Mouse (Mus musculus): ENCODE measurements around the gene Fbxl2.
A peak's percentile ranks its signal among the peaks of the same experiment; 100 is the strongest.

Fbxl2 gene

DNA sequence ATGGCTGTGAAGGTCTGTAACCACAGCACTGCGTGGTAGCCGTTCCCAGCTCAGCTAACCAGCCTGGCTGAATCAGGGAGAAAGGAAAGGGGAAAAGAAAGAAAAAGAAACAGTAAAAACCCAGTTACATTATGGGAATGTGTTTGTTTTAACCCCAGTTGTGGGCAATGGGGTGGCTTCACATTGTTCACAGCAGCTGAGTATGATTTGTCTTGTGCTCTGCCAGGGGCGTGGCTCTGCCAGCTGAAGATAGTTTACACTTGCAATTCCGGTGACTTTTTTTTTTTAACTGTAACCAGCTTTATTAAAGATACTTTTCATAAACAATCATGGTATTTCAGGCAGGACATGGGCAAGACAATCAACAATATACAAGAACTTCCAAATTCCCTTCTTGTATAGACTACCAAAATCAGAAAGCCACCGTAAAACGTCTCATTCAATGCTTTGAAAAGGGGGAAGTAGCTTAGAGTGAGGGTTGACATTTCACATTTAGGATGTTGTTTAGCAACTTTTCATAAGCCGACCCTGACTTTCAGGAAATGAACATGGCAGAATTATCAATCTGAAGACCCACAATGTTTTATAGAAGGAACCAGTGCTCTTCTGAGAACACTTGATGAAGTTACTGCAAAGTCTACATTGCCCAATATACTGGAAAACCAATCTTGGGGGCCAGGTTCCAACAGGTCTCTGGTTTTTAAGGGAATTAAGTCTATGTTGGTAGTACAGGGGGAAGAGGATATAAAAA is 26.8 kb downstream of the Fbxl2 start:
- DNase-seq (ENCODE audit: low read depth, low spot score) = no peak

DNA sequence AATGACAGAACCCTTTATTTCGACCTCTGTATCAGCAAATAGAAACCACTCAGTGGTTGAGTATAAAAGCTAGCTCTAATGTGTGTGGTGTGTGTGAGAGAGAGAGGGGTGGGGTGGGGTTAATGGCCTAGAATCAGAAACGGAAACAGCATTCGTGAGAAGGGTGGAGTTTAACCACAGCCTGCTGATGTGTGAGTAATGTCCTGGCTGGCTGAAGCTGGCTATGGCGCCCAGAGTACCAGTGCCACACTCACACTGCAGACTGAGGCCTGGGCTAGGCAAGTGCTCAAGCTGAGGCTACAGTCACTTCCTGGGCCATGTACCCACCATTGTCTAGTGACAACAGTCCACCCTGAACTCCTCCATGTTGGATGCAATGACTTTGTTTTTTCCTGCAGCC is 29.6 kb downstream of the Fbxl2 start:
- DNase-seq (ENCODE audit: low read depth, low spot score) = no peak

DNA sequence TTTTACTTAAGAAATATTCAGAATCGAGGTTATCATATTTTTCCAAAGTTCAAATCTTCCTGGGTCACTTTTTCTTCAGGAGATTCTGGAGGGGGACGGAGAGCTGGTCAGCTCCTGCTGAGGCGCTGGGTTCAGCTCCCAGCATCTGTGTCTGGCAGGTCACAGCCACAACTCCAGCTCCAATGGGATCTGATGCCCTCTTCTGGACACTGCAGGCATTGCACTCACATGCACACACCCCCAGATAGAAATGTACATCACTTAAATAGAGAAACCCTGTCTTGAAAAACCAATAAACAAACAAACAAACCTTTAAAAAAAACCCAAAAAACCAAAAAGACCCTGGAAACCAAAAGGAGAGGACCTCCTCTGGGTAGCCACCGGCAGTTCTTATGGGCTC is 30.3 kb downstream of the Fbxl2 start:
- DNase-seq (ENCODE audit: low read depth, low spot score) = no peak

- no peak for DNase-seq (ENCODE audit: low read depth, low spot score)
Observed at GRCm38 (mm10) chr9:114014034-114014433, 32.0 kb downstream of the Fbxl2 start.

- no peak for DNase-seq (ENCODE audit: low read depth, low spot score)
Observed at GRCm38 (mm10) chr9:114011203-114011602, 34.8 kb downstream of the Fbxl2 start.

DNA sequence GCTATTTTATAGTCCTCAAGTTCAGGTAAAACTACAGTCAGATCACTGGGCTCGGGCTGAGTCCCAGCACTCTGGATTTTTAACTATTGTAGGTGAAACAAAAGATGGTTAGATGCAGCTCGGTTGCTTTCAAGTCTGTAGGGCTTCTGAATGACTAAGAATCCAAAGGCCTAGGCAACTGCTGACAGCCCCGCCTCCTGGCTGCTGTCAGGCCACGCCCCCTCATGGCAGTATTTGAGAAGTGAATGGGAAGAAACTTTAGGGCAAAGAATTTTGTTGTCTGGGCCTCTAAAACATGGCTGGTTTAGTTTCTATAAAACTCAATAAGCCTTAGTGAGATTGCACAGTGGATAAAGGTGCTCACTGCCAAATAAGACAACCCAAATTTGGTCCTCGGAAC is 36.5 kb downstream of the Fbxl2 start:
- DNase-seq (ENCODE audit: low read depth, low spot score) = no peak

DNA sequence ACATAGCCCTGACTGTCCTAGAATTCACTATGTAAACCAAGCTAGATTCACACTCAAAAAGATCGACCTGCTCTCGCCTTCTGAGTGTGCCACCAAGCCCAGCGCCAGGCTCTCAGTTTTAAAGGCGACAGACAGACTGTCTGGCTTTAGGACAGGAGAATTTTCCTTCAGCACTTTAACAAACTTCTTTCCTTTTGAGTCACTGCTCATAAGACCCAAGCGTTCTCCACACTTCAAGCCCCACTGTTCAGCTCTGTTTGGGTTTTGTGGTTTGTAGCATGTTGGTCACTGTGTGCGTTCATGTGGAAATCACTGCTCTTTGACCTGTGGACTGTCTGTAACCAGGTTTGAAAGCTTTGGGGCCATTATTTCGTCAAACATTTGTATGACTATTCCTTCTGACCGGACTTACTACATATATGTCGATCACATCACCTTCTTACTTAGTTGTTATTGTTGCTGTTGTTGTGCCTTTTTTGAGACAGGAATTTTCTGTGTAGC is 38.1 kb downstream of the Fbxl2 start:
- DNase-seq (ENCODE audit: low read depth, low spot score) = no peak

GRCm38 (mm10) chr9:114006801-114007200 is 39.2 kb downstream of the Fbxl2 start:
- no peak for DNase-seq (ENCODE audit: low read depth, low spot score)

DNA sequence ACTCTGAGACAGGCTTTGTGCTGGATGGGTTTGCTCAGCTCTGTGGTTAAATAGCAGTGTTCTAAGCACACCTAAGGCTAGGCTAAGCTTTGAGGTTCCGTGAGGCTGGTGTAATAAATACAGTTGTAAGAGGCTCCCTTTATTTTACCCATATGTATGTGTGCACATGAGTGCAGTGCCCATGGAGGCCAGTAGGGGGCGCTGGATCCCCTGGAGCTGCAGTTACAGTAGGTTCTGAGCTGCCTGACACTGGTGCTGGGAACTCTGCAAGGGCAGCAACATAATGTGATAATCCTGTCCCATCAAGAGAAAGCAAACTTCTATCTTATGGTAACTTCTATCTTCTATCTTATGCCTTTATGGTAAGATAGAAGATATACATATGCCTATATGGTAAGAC is 47.7 kb downstream of the Fbxl2 start:
- no peak for DNase-seq (ENCODE audit: low read depth, low spot score)

GRCm38 (mm10) chr9:113992810-113993209 is 53.2 kb downstream of the Fbxl2 start:
- no peak for DNase-seq (ENCODE audit: low read depth, low spot score)

GRCm38 (mm10) chr9:113990547-113991248 is 55.3 kb downstream of the Fbxl2 start:
- DNase-seq (ENCODE audit: low read depth, low spot score) = peak; percentile 76

DNA sequence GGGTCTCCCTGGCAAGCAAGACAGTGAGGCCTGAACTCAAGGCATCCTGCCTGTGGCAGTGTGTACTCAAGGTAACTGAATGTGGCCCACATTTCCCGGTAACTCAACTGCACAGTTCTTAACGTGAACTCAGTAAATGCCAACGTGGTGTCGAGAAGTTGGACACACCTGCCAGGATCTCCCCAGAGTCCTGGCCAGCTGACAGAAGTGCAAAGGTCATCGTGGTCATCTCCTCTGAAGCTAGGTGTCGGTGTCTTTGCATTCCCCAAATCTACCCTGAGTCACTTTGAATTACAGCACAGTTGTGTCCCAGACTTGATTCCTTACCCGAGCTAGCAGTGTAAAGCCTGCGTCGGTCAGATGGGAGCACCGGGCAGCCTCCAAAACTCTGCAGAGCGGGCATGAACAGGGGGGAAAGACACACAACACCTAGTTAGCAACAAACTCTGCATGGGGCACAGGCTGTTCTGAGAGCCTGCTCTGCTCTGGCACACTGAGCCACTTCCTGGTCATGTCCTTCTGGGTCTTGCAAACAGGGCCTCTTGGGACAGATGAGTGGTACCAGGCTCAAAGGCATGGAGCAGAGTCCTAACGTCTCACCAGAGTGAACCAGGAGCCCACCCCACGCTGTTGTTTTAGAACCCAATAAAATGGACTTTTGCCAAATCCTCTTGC is 60.9 kb downstream of the Fbxl2 start:
- DNase-seq (ENCODE audit: low read depth, low spot score) = no peak

- DNase-seq (ENCODE audit: low read depth, low spot score) = no peak
Observed at GRCm38 (mm10) chr9:113982883-113983670, 62.9 kb downstream of the Fbxl2 start.

DNA sequence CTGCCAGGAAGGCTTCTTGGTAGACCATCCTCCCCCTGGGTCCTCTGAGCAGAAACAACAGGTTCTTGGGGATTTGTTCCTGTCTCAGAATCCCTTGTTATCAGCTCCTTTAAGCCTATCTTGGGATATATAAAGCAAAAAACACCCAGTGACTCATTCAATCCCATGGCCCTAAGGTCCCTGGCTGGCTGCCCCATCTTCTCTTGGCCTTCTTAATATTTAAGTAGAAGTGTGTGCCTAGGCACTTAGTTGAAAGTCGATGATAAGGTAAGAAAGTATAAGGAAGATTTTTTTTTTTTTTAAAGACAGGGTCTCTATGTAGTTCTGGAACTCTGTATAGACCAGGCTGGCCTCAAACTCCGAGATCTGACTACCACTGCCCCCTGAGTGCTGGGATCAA is 63.5 kb downstream of the Fbxl2 start:
- no peak for DNase-seq (ENCODE audit: low read depth, low spot score)

DNA sequence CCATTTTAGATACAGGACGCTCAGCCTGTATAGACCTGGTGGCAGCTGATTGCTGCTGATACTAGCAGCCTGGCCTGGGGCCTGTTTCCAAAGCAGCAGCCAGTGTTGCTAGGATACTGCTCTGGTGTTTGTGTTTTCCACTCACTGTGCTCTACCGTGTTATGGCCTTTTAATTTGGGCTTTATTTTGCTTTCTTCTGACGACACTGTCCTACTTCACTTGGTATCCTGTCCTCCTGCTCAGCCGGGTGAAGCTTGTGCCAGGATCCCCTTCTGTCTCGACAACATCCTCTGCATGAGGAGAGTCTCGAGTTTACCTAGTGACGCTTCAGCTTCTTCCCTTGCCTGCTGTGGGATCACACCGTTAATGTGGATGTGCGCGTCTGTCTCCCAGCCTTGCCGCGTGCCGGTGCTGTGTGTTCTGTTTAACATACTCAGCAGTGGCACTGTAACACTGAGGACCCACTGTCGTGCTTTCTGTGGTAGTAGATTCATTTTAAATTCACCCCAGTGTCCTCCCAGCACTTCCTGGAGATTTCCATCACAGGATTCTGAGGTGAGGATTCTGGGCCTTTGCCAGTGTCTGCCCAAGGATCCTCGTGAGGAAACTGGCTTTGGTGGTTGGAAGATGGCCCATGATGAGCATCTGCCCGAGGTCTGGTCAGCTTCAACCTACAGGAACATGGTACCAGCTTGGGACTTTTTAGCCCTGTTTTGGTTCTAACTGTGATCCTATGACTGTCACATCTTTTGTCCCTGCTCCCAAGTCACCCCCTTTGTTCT is 64.7 kb downstream of the Fbxl2 start:
- no peak for DNase-seq (ENCODE audit: low read depth, low spot score)

- DNase-seq (ENCODE audit: low read depth, low spot score) = no peak
Observed at GRCm38 (mm10) chr9:113979356-113979755, 66.6 kb downstream of the Fbxl2 start.

DNA sequence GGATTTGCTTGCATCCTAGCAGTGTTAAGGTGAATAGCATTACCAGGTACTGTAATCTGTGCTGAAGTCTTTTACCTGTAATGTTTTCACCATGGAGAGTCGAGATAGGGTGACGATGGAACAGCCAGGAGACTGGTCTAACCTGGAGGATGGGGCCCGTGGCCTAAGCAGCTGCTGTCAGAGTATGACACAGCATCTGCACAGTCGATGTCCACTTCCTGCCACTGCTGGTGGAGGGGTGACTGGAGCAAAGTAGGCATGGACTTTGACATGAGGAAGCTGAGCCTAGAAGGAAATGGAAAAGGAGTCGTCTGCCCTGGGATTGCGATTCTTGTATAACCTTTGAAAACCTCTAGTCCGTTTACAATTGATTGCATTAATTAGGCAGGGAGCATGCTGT is 67.3 kb downstream of the Fbxl2 start:
- no peak for DNase-seq (ENCODE audit: low read depth, low spot score)

GRCm38 (mm10) chr9:113977225-113977840 is 68.7 kb downstream of the Fbxl2 start:
- DNase-seq (ENCODE audit: low read depth, low spot score) = no peak

GRCm38 (mm10) chr9:113976264-113976663 is 69.7 kb downstream of the Fbxl2 start:
- DNase-seq (ENCODE audit: low read depth, low spot score) = no peak

GRCm38 (mm10) chr9:113975442-113975841 is 70.5 kb downstream of the Fbxl2 start:
- DNase-seq (ENCODE audit: low read depth, low spot score) = no peak
